Mouse (Mus musculus): Measurements from ENCODE around the gene Sdr39u1. TPM values are rescaled to one million over a fixed set of nuclear protein-coding genes. Genes with fewer than 3 reads are reported as not detected.

Gene Sdr39u1
- polyA plus RNA-seq, 1 experiment from 2014 or later: 72.5 TPM

DNA sequence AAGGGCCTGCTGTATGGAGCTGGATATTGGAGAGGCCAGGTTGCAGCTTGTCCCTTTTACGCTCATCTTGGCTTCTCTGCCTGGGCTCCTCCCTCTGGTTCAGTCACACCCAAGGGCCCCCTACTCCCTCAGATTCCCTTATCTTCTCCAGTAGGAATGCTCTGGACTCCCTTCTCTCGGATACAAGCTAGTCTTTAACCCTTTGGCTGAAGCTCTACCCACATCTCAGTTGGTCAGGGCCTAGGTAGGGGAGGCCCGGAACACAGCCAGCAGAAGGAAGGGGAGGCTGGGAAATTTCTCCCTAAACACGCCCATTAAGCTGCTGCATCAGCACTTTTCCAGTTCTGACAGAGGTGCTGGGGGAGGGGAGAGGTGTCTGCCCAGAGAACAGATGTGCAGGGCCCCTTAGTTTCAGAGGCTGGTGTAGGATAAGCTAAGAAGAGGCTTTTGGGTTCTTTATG, 45.0 kb downstream of the Sdr39u1 start:
- peak; percentile 35 for DNase-seq (ENCODE audit: low spot score)

DNA sequence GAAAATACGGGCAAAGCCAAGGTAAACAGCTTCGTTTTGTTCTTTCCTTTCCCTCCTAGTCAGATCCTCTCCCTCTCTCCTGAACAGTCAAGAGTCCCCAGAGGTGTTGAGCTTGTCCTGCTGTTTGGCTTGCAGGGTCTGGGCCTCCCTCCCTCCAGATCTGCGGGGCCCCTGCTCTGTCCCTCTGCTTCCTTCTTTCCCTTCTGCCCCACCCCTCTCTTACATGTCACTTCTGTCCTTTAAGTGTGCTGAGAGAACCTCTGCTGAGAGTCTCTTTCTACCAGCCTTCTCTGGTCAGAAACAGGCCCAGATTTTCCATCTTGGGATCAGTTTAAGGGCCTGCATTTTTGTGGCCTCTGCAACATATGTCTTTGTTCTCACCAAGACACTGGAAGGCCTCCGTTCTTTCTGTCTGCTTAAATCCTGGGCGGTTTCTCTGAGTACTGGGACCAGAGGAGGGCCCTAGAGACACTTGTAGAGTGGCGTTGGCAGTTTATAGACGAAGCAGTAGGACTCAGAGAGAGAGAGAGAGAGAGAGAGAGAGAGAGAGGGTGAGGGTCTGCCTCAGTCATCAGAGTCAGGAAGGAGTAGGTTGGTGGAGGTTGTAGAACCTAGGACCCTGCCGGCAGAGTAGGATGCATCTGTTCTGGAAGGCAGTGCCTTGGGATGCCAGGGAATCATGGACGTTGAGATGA, 45.5 kb downstream of the Sdr39u1 start:
- no peak for DNase-seq (ENCODE audit: low spot score)

DNA sequence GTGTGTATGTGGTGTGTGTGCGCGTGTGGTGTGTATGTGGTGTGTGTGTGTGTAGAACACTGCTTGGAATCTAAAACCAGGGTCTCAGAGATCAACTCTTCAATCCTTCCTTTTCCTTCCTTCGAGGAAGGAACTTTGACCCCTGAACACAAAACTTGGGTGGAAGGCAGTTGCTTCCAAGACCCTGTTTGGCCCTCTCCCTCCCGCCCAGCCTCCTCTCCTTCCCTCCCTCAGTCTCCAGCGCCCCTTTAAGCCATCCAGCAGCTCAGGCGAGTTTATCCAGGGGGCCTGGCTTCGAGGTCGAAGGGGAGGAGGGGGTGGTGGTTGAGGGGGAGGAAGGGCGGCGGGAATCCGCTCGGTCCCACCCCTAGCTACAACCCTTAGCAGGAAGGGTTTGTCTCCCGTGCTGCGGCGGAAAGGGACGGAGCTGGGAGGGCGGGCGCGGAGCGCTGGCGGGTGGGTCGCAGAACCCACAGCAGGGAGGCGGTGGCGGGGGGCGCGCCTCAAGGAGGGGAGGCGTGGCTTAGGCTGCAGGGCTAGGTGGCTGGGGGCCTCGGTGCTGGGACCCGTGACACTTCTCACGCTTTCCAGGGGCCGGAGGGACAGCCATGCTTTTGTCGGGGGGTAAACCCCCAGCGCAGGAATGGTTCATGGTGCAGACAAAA, 46.3 kb downstream of the Sdr39u1 start, which contains the start of gene Nynrin:
Nynrin (plus strand) TSS at position 390 of the 665 bp plus-strand sequence.
- peak; percentile 70 for DNase-seq (ENCODE audit: low spot score)

- DNase-seq (ENCODE audit: low spot score): no peak
Measured at GRCm38 (mm10) chr14:55852646-55853551, 47.2 kb downstream of the Sdr39u1 start.

- DNase-seq (ENCODE audit: low spot score): no peak
Measured at GRCm38 (mm10) chr14:55850885-55851284, 49.2 kb downstream of the Sdr39u1 start.

Other genes starting within 250 kb of the Sdr39u1 start
- 78.1 and 80.2 TPM in 2 replicates for gene Mdp1, start 239.8 kb downstream of the Sdr39u1 start, polyA plus RNA-seq (2015; fragmentation: Nextera tagmentation; extraction: Ambion mirVana)
- 67.1 and 71.3 TPM in 2 replicates for gene Gmpr2, start 228.4 kb downstream of the Sdr39u1 start, polyA plus RNA-seq (2015; fragmentation: Nextera tagmentation; extraction: Ambion mirVana)
- 529 and 550 TPM in 2 replicates for gene Nedd8, start 228.2 kb downstream of the Sdr39u1 start, polyA plus RNA-seq (2015; fragmentation: Nextera tagmentation; extraction: Ambion mirVana)
- gene Tinf2, start 218.5 kb downstream of the Sdr39u1 start, polyA plus RNA-seq (2015; fragmentation: Nextera tagmentation; extraction: Ambion mirVana): 55.4 and 57.7 TPM in 2 replicates
- gene Tgm1, start 186.4 kb downstream of the Sdr39u1 start, polyA plus RNA-seq (2015; fragmentation: Nextera tagmentation; extraction: Ambion mirVana): 2.0 and 3.0 TPM in 2 replicates
- gene Rabggta, start 178.0 kb downstream of the Sdr39u1 start, polyA plus RNA-seq (2015; fragmentation: Nextera tagmentation; extraction: Ambion mirVana): 32.2 and 39.4 TPM in 2 replicates
- gene Dhrs1, start 154.6 kb downstream of the Sdr39u1 start, polyA plus RNA-seq (2015; fragmentation: Nextera tagmentation; extraction: Ambion mirVana): 63.6 and 65.8 TPM in 2 replicates
- 37.8 and 47.2 TPM in 2 replicates for gene Nop9, start 154.6 kb downstream of the Sdr39u1 start, polyA plus RNA-seq (2015; fragmentation: Nextera tagmentation; extraction: Ambion mirVana)
- gene Cideb, start 141.8 kb downstream of the Sdr39u1 start, polyA plus RNA-seq (2015; fragmentation: Nextera tagmentation; extraction: Ambion mirVana): 0.14 TPM in 1 of 2 replicates, not detected in the other
- gene Ltb4r2, start 138.9 kb downstream of the Sdr39u1 start, polyA plus RNA-seq (2015; fragmentation: Nextera tagmentation; extraction: Ambion mirVana): 0.78 and 1.2 TPM in 2 replicates
- 3.7 and 4.3 TPM in 2 replicates for gene Ltb4r1, start 134.3 kb downstream of the Sdr39u1 start, polyA plus RNA-seq (2015; fragmentation: Nextera tagmentation; extraction: Ambion mirVana)
- 2.2 and 2.7 TPM in 2 replicates for gene Adcy4, start 116.2 kb downstream of the Sdr39u1 start, polyA plus RNA-seq (2015; fragmentation: Nextera tagmentation; extraction: Ambion mirVana)
- 70.3 and 76.2 TPM in 2 replicates for gene Ripk3, start 111.4 kb downstream of the Sdr39u1 start, polyA plus RNA-seq (2015; fragmentation: Nextera tagmentation; extraction: Ambion mirVana)
- gene Nfatc4, start 77.1 kb downstream of the Sdr39u1 start, polyA plus RNA-seq (2015; fragmentation: Nextera tagmentation; extraction: Ambion mirVana): 1.7 and 2.2 TPM in 2 replicates
- 1.7 and 2.4 TPM in 2 replicates for gene Nynrin, start 46.3 kb downstream of the Sdr39u1 start, polyA plus RNA-seq (2015; fragmentation: Nextera tagmentation; extraction: Ambion mirVana)
- 0.05 and 0.12 TPM in 2 replicates for gene Cbln3, start 15.9 kb downstream of the Sdr39u1 start, polyA plus RNA-seq (2015; fragmentation: Nextera tagmentation; extraction: Ambion mirVana)
- gene Khnyn, start 15.3 kb downstream of the Sdr39u1 start, polyA plus RNA-seq (2015; fragmentation: Nextera tagmentation; extraction: Ambion mirVana): 8.5 and 9.8 TPM in 2 replicates
- gene Cma1, start 44.4 kb upstream of the Sdr39u1 start, polyA plus RNA-seq (2015; fragmentation: Nextera tagmentation; extraction: Ambion mirVana): 6.9 and 7.2 TPM in 2 replicates
- gene Cma2, start 50.7 kb upstream of the Sdr39u1 start, polyA plus RNA-seq (2015; fragmentation: Nextera tagmentation; extraction: Ambion mirVana): 0.15 TPM in 1 of 2 replicates, not detected in the other
- gene Mcpt1, start 117.7 kb upstream of the Sdr39u1 start, polyA plus RNA-seq (2015; fragmentation: Nextera tagmentation; extraction: Ambion mirVana): 0.46 and 0.50 TPM in 2 replicates
- gene Mcpt9, start 130.2 kb upstream of the Sdr39u1 start, polyA plus RNA-seq (2015; fragmentation: Nextera tagmentation; extraction: Ambion mirVana): not detected in 2 replicates
- gene Mcpt2, start 141.7 kb upstream of the Sdr39u1 start, polyA plus RNA-seq (2015; fragmentation: Nextera tagmentation; extraction: Ambion mirVana): 0.30 and 0.40 TPM in 2 replicates
- 2.0 and 2.2 TPM in 2 replicates for gene Mcpt4, start 162.0 kb upstream of the Sdr39u1 start, polyA plus RNA-seq (2015; fragmentation: Nextera tagmentation; extraction: Ambion mirVana)
- 0.17 and 0.36 TPM in 2 replicates for gene Mcpt8, start 185.0 kb upstream of the Sdr39u1 start, polyA plus RNA-seq (2015; fragmentation: Nextera tagmentation; extraction: Ambion mirVana)
- 0.26 and 0.46 TPM in 2 replicates for gene Ctsg, start 202.3 kb upstream of the Sdr39u1 start, polyA plus RNA-seq (2015; fragmentation: Nextera tagmentation; extraction: Ambion mirVana)
- not detected in 2 replicates for gene Gzme, start 220.3 kb upstream of the Sdr39u1 start, polyA plus RNA-seq (2015; fragmentation: Nextera tagmentation; extraction: Ambion mirVana)
- gene Gzmd, start 232.3 kb upstream of the Sdr39u1 start, polyA plus RNA-seq (2015; fragmentation: Nextera tagmentation; extraction: Ambion mirVana): not detected in 2 replicates